Mouse (Mus musculus) MEL (cell line): ENCODE measurements around the gene Pjvk.

Experiments
- CTCF ChIP-seq, 3 experiments: IDR thresholded peaks in 2 of 3; conservative IDR thresholded peaks in 1 of 3; 2 replicates each; pipeline ENCODE4 v1.5.1; 2011 to 2012; ENCODE audit warnings: low read length in 3 of 3, low read depth in 2 of 3, mild to moderate bottlenecking in 2 of 3, improper control_type of control experiment in 1 of 3, inconsistent platforms in 1 of 3, mixed read lengths in 1 of 3, moderate library complexity in 1 of 3; ENCODE audit not compliant: control insufficient read depth in 1 of 3, insufficient read depth in 1 of 3, poor library complexity in 1 of 3, severe bottlenecking in 1 of 3
- MAFK ChIP-seq: IDR thresholded peaks from 2 replicates; pipeline ENCODE4 v1.6.1; 2011; ENCODE audit warnings: low read depth, mild to moderate bottlenecking, low read length, improper control_type of control experiment, borderline replicate concordance
- MAX ChIP-seq: IDR thresholded peaks from 2 replicates; pipeline ENCODE4 v1.6.1; 2011; ENCODE audit warnings: low read length, improper control_type of control experiment
- MAZ ChIP-seq: IDR thresholded peaks from 2 replicates; pipeline ENCODE4 v1.6.1; 2012; ENCODE audit warnings: low read depth, mild to moderate bottlenecking, inconsistent platforms, low read length, improper control_type of control experiment
- NELFE ChIP-seq: IDR thresholded peaks from 2 replicates; pipeline ENCODE4 v1.6.1; 2011; ENCODE audit warnings: low read depth, low read length, improper control_type of control experiment
- NRF1 ChIP-seq: IDR thresholded peaks from 2 replicates; pipeline ENCODE4 v1.6.1; 2014; ENCODE audit warnings: low read depth, mild to moderate bottlenecking, inconsistent platforms, low read length, improper control_type of control experiment, moderate library complexity; ENCODE audit not compliant: poor library complexity, insufficient read depth, severe bottlenecking
- POLR2A ChIP-seq, 2 experiments: IDR thresholded peaks; 2 replicates each; pipeline ENCODE4 v1.6.1; 2011 to 2012; ENCODE audit warnings: low read length in 2 of 2, mild to moderate bottlenecking in 2 of 2, control low read depth in 1 of 2, improper control_type of control experiment in 1 of 2, low read depth in 1 of 2, moderate library complexity in 1 of 2; ENCODE audit not compliant: control insufficient read depth in 1 of 2, insufficient read depth in 1 of 2, poor library complexity in 1 of 2
- POLR2AphosphoS5 ChIP-seq: IDR thresholded peaks from 2 replicates; pipeline ENCODE4 v1.6.1; 2012; ENCODE audit warnings: low read depth, borderline replicate concordance, mild to moderate bottlenecking, inconsistent platforms, low read length, moderate library complexity, mixed read lengths
- TCF12 ChIP-seq: IDR thresholded peaks from 2 replicates; pipeline ENCODE4 v1.6.1; 2014; ENCODE audit warnings: low read depth, mild to moderate bottlenecking, inconsistent platforms, low read length, improper control_type of control experiment, moderate library complexity
- ZNF384 ChIP-seq: IDR thresholded peaks from 2 replicates; pipeline ENCODE4 v1.6.1; 2012; ENCODE audit warnings: low read depth, mild to moderate bottlenecking, inconsistent platforms, low read length, improper control_type of control experiment

DNA sequence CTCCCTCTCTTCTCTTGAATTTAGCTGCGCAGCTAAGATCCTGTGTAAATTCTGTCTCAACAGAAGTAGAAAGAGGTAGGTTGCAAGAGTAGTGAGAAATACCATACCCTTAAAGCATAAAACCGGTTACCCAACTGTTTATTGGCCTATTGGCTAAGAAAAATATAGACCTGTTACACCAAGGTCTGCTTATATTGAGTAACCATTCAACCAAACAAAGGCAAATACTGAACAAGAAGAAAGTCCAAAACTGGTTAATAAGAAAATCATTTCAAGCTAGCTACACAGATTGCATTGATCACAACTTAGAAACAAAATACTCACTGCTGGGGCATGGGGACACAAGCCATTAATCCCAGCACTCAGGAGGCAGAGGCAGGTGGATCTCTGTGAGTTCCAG is 8.6 kb upstream of the Pjvk start:
- TF ChIP-seq MAFK = no peak
- no peak for TF ChIP-seq POLR2A (IDR thresholded peaks at IDR 0.05; ENCODE audit: control insufficient read depth in 1 of 2, insufficient read depth in 1 of 2, low read depth in 1 of 2, low read length in 2 of 2, poor library complexity in 1 of 2)
- no peak for TF ChIP-seq CTCF (IDR thresholded peaks at IDR 0.05 in 2 of 3, conservative IDR thresholded peaks at IDR 0.05 in 1 of 3; ENCODE audit: control insufficient read depth in 1 of 3, insufficient read depth in 1 of 3, low read depth in 2 of 3, low read length in 3 of 3, poor library complexity in 1 of 3, severe bottlenecking in 1 of 3)
- TF ChIP-seq POLR2AphosphoS5 = no peak
- no peak for TF ChIP-seq ZNF384
- no peak for TF ChIP-seq MAZ
- TF ChIP-seq TCF12 = no peak
- no peak for TF ChIP-seq NELFE
- no peak for TF ChIP-seq MAX
- no peak for TF ChIP-seq NRF1
